In the genomic region with DNA sequence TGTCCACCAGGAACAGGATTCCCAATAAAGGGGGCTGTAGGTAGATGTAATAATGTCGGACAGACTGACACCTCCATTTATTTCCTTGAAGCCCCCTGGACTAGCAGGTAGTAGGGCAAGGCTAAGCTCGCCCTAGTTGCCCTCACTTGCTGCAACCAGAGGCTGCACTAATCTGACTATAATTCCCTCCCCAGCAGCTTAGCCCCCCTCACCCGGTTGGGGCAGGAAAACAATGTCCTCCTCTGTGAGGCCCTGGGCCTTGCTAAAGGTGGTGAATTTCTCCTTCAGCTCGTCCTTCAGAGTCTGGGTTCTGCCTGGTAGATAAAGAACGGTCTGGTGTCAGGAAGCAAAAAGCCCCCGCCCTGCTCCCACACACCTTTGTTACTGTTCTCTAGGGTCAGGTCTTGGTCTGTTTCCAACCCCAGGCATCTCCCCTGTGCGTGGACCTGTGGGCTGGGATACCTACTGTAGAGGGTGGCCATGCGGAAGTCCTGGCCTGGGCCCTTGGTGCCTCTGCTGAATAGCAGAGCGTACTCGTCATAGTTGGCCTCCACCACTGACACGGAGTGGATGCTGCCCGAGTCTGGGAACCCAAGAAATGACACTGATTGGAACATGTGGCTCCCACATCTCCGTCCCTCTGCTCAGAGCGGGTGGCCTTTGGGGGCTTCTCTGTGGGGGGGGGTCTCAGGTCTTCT, we compare ENCODE assay signal across 30 mouse cellular contexts. TPM values are rescaled to one million over a fixed set of nuclear protein-coding genes. Genes with fewer than 3 reads are reported as not detected.
DNase-seq lines count a peak whose midpoint lies in the region; ATAC-seq and TF ChIP-seq lines count a peak whose summit lies in the region.
"Had no signal": no experiment of that assay in that cellular context is flagged by ENCODE, and none has a peak within 500 bp of the region (broad histone marks: within the 10 kb centered on the region; RNA-seq: fewer than 3 reads in every experiment).

No protein-coding gene starts in this region.

- no peaks in the 10 kb centered on the region for H3K36me3 ChIP-seq in heart, embryonic 14.5 days (ENCODE audit: control insufficient read depth, insufficient read depth, low read length)
- H3K36me3 ChIP-seq in E14TG2a.4 (ENCODE audit: insufficient read depth, low read length), result no peaks in the 10 kb centered on the region
- H3K36me3 ChIP-seq: embryonic facial prominence, embryonic 15.5 days; limb, embryonic 15.5 days; neural tube, embryonic 12.5 days had no signal

- peaks cover 32 to 39% of the 10 kb centered on the region in 2 experiments for H3K4me1 ChIP-seq in heart, embryonic 14.5 days (ENCODE audit: control insufficient read depth in 2 of 2, insufficient read depth in 2 of 2, low read length in 2 of 2)
- peaks cover 22% of the 10 kb centered on the region for H3K4me1 ChIP-seq in E14TG2a.4 (replicated peaks; ENCODE audit: low read depth, low read length)

- H3K4me2 ChIP-seq in heart, embryonic 14.5 days (ENCODE audit: low read length), result no peak overlapping the region
- H3K4me2 ChIP-seq: embryonic facial prominence, embryonic 15.5 days; limb, embryonic 15.5 days; neural tube, embryonic 12.5 days had no signal

- peak; percentile 33 for DNase-seq in adrenal gland, postnatal 10 days
- no peak for DNase-seq in adrenal gland, postnatal 14 days
- DNase-seq in heart, adult 9 months (ENCODE audit: low spot score in 2 of 2), result no peak
- peak; percentile 61 for DNase-seq in retina, postnatal 1 day
- DNase-seq in embryo, embryonic 9.5 days (ENCODE audit: extremely low spot score), result no peak
- DNase-seq in MN1 (ENCODE audit: low spot score), result no peak
- DNase-seq: adrenal gland, adult 2 months; cerebellum, adult 11-12 months; gastrocnemius, postnatal 14 days; layer of hippocampus, postnatal 36 days; lung, postnatal 10 days had no signal

- H3K4me3 ChIP-seq in heart, embryonic 14.5 days (ENCODE audit: control insufficient read depth in 1 of 2, insufficient read depth in 1 of 2, low read depth in 1 of 2, low read length in 2 of 2), result no peak overlapping the region
- peak overlapping the region; percentile 23; the same call in 1 of the 2 replicates for H3K4me3 ChIP-seq in E14TG2a.4 (replicated peaks; ENCODE audit: low read length)
- H3K4me3 ChIP-seq: embryonic facial prominence, embryonic 15.5 days; limb, embryonic 15.5 days; megakaryocyte, embryonic 14.5 days; neural tube, embryonic 12.5 days had no signal

- no peak for TF ChIP-seq CTCF in E14TG2a.4 (conservative IDR thresholded peaks at IDR 0.05; ENCODE audit: low read length)

- peak overlapping the region; percentile 6 to 53; a peak in 1 of 4 replicates for H3K27ac ChIP-seq in heart, embryonic 14.5 days (replicated peaks in 1 of 2; ENCODE audit: control insufficient read depth in 1 of 2, insufficient read depth in 1 of 2, low read depth in 2 of 2, low read length in 2 of 2)
- H3K27ac ChIP-seq: embryonic facial prominence, embryonic 15.5 days; limb, embryonic 15.5 days; neural tube, embryonic 12.5 days had no signal

- 64% methylated on average over 14 of the region's 14 CpGs for WGBS in heart, embryonic 14.5 days

- no peaks in the 10 kb centered on the region for H3K9me3 ChIP-seq in heart, embryonic 14.5 days (ENCODE audit: control insufficient read depth, low read length)
- H3K9me3 ChIP-seq in E14TG2a.4 (ENCODE audit: low read length), result no peaks in the 10 kb centered on the region
- H3K9me3 ChIP-seq: embryonic facial prominence, embryonic 15.5 days; limb, embryonic 15.5 days; megakaryocyte, embryonic 14.5 days; neural tube, embryonic 12.5 days had no signal

- H3K27me3 ChIP-seq in heart, embryonic 14.5 days (ENCODE audit: control insufficient read depth, insufficient read depth, low read length), result no peaks in the 10 kb centered on the region
- H3K27me3 ChIP-seq in E14TG2a.4 (ENCODE audit: insufficient read depth, low read length), result peaks cover 19% of the 10 kb centered on the region; the same call in 1 of the 2 replicates
- H3K27me3 ChIP-seq: embryonic facial prominence, embryonic 15.5 days; limb, embryonic 15.5 days; neural tube, embryonic 12.5 days had no signal

- H3K9ac ChIP-seq in heart, embryonic 14.5 days (ENCODE audit: low read length), result peak overlapping the region; percentile 7; the same call in 1 of the 2 replicates
- H3K9ac ChIP-seq: embryonic facial prominence, embryonic 15.5 days; limb, embryonic 15.5 days; neural tube, embryonic 12.5 days had no signal

- ATAC-seq in heart, embryonic 14.5 days (ENCODE audit: insufficient number of reproducible peaks, insufficient read depth, low FRiP score, low read depth), result no peak
- ATAC-seq: CD4-positive, CD25-positive, alpha-beta regulatory T cell, adult 4 months had no signal

RNA-seq across cellular contexts. Expression of a gene that starts 2.1 kb away (rescaled TPM):
- total RNA-seq in adrenal gland, postnatal 10 days (2021), result 1 to 10 TPM; 3.8 to 3.9 TPM
- 8.7 and 9.9 TPM in 2 replicates for total RNA-seq in adrenal gland, postnatal 14 days (2021)
- 98.5 and 112 TPM in 2 replicates for polyA plus RNA-seq in heart, embryonic 14.5 days (2014; fragmentation: Nextera tagmentation; extraction: Ambion mirVana)
- total RNA-seq: MEL had no signal
- polyA plus RNA-seq: CD4-positive, CD25-positive, alpha-beta regulatory T cell, adult 4 months had no signal

RNA-seq across cellular contexts. Expression of a gene that starts 6.9 kb away (rescaled TPM):
- total RNA-seq in adrenal gland, postnatal 10 days (2021), result 10 to 100 TPM; 33.1 to 42.3 TPM
- total RNA-seq in adrenal gland, postnatal 14 days (2021), result 36.2 and 42.6 TPM in 2 replicates
- polyA plus RNA-seq in heart, embryonic 14.5 days (2014; fragmentation: Nextera tagmentation; extraction: Ambion mirVana), result 31.0 and 32.6 TPM in 2 replicates

RNA-seq across cellular contexts. Expression of a gene that starts 11.1 kb away (rescaled TPM):
- under 1 TPM; 0.90 to 0.91 TPM for total RNA-seq in adrenal gland, postnatal 10 days (2021)
- 0.74 and 1.0 TPM in 2 replicates for total RNA-seq in adrenal gland, postnatal 14 days (2021)
- polyA plus RNA-seq in heart, embryonic 14.5 days (2014; fragmentation: Nextera tagmentation; extraction: Ambion mirVana), result 3.8 and 4.6 TPM in 2 replicates
- total RNA-seq: gastrocnemius, postnatal 14 days had no signal

RNA-seq across cellular contexts. Expression of a gene that starts 26.0 kb away (rescaled TPM):
- not detected for total RNA-seq in adrenal gland, postnatal 10 days (2021)
- total RNA-seq in adrenal gland, postnatal 14 days (2021), result not detected in 2 replicates
- not detected in 2 replicates for polyA plus RNA-seq in heart, embryonic 14.5 days (2014; fragmentation: Nextera tagmentation; extraction: Ambion mirVana)
- total RNA-seq: adrenal gland, adult 2 months; gastrocnemius, postnatal 14 days; layer of hippocampus, postnatal 36 days; left cerebral cortex, postnatal 25 days; MEL; midbrain, postnatal 0 days had no signal
- polyA plus RNA-seq: adrenal gland, adult 2 months; brain, embryonic 14.5 days; CD4-positive, CD25-positive, alpha-beta regulatory T cell, adult 4 months; embryonic facial prominence, embryonic 15.5 days; forebrain, embryonic 11.5 days; hindbrain, embryonic 11.5 days; intestine, embryonic 14.5 days; kidney, embryonic 14.5 days; large intestine, adult 2 months; limb, embryonic 15.5 days; liver, embryonic 16.5 days; midbrain, postnatal 0 days; neural tube, embryonic 12.5 days; small intestine, adult 2 months; thymus, postnatal 0 days had no signal

RNA-seq across cellular contexts. Expression of a gene that starts 32.8 kb away (rescaled TPM):
- total RNA-seq in adrenal gland, postnatal 10 days (2021), result 10 to 100 TPM; 73.1 to 88.8 TPM
- 79.3 and 81.4 TPM in 2 replicates for total RNA-seq in adrenal gland, postnatal 14 days (2021)
- polyA plus RNA-seq in heart, embryonic 14.5 days (2014; fragmentation: Nextera tagmentation; extraction: Ambion mirVana), result 82.8 and 85.2 TPM in 2 replicates

Comparison
In these comparisons a context has a peak if more than half of its experiments do, and no peak if none do; other contexts are left out.
1. DNase-seq: peak in adrenal gland, postnatal 10 days (single experiment) and retina, postnatal 1 day (single experiment); none in adrenal gland, postnatal 14 days (single experiment), heart, adult 9 months (0 of 2), embryo, embryonic 9.5 days (single experiment) and MN1 (single experiment).